Mouse (Mus musculus) erythroblast, embryonic 14.5 days (primary cell): ENCODE data around the gene Sel1l3. TPM values are rescaled to one million over a fixed set of nuclear protein-coding genes. Genes with fewer than 3 reads are reported as not detected.

Experiments
- H3K27me3 ChIP-seq: 2 replicates; pipeline ENCODE4 v1.6.1; 2012; ENCODE audit warnings: inconsistent platforms; ENCODE audit not compliant: control insufficient read depth
- H3K36me3 ChIP-seq: 2 replicates; pipeline ENCODE4 v1.6.1; 2012; ENCODE audit warnings: mild to moderate bottlenecking, inconsistent platforms; ENCODE audit not compliant: control insufficient read depth
- H3K4me1 ChIP-seq: 2 replicates; pipeline ENCODE4 v1.6.1; 2012; ENCODE audit warnings: inconsistent platforms; ENCODE audit not compliant: control insufficient read depth
- H3K4me3 ChIP-seq: replicated peaks from 2 replicates; pipeline ENCODE3; 2012; ENCODE audit warnings: moderate library complexity, mild to moderate bottlenecking, inconsistent platforms
- H3K9me3 ChIP-seq: 2 replicates; pipeline ENCODE4 v1.6.1; 2012; ENCODE audit warnings: low read length, inconsistent platforms, mixed read lengths; ENCODE audit not compliant: control insufficient read depth
- GATA1 ChIP-seq: IDR thresholded peaks from 2 replicates; pipeline ENCODE4 v1.6.1; 2012; ENCODE audit warnings: low read length, inconsistent platforms, mixed read lengths
- TAL1 ChIP-seq: IDR thresholded peaks from 3 replicates; pipeline ENCODE4 v1.6.1; 2012; ENCODE audit warnings: low read length, inconsistent platforms, mixed read lengths
- polyA plus RNA-seq: library from polyadenylated mRNA; stranded (reverse); fragments of >175 nt; gene quantifications from 2 replicates; pipeline ENCODE4 v1.2.3, GENCODE M21; 2012

Gene Sel1l3
- polyA plus RNA-seq, 1 experiment = not detected

GRCm38 (mm10) chr5:53206575-53206974, 7.2 kb downstream of the Sel1l3 start:
- no peaks in the 10 kb centered on the region for H3K9me3 ChIP-seq
- no peak overlapping the region for H3K4me3 ChIP-seq
- H3K36me3 ChIP-seq = no peaks in the 10 kb centered on the region
- peaks cover 12% of the 10 kb centered on the region for H3K27me3 ChIP-seq
- TF ChIP-seq GATA1 (no peak), TAL1 (no peak)
- no peaks in the 10 kb centered on the region for H3K4me1 ChIP-seq

- no peak for TF ChIP-seq GATA1
- no peak for TF ChIP-seq TAL1
- Histone ChIP-seq H3K27me3 (no peaks in the 10 kb centered on the region), H3K4me1 (no peaks in the 10 kb centered on the region), H3K36me3 (no peaks in the 10 kb centered on the region), H3K9me3 (no peaks in the 10 kb centered on the region), H3K4me3 (no peak overlapping the region)
Measured at GRCm38 (mm10) chr5:53202748-53203147, 11.0 kb downstream of the Sel1l3 start.

- H3K9me3 ChIP-seq = no peaks in the 10 kb centered on the region
- H3K36me3 ChIP-seq = no peaks in the 10 kb centered on the region
- H3K4me3 ChIP-seq = no peak overlapping the region
- no peaks in the 10 kb centered on the region for H3K27me3 ChIP-seq
- no peaks in the 10 kb centered on the region for H3K4me1 ChIP-seq
- TF ChIP-seq GATA1 (no peak), TAL1 (no peak)
Measured at GRCm38 (mm10) chr5:53200825-53201224, 12.9 kb downstream of the Sel1l3 start.

- Histone ChIP-seq H3K4me3 (no peak overlapping the region), H3K36me3 (no peaks in the 10 kb centered on the region), H3K4me1 (no peaks in the 10 kb centered on the region), H3K27me3 (no peaks in the 10 kb centered on the region), H3K9me3 (no peaks in the 10 kb centered on the region)
- TF ChIP-seq TAL1 = no peak
- no peak for TF ChIP-seq GATA1
Measured at GRCm38 (mm10) chr5:53198408-53198807, 15.3 kb downstream of the Sel1l3 start.

GRCm38 (mm10) chr5:53196387-53197088, 17.2 kb downstream of the Sel1l3 start:
- Histone ChIP-seq H3K9me3 (no peaks in the 10 kb centered on the region), H3K27me3 (no peaks in the 10 kb centered on the region), H3K4me3 (no peak overlapping the region), H3K36me3 (no peaks in the 10 kb centered on the region), H3K4me1 (no peaks in the 10 kb centered on the region)
- TF ChIP-seq GATA1 (no peak), TAL1 (no peak)

- TF ChIP-seq GATA1 (no peak), TAL1 (no peak)
- H3K27me3 ChIP-seq = no peaks in the 10 kb centered on the region
- no peak overlapping the region for H3K4me3 ChIP-seq
- H3K4me1 ChIP-seq = no peaks in the 10 kb centered on the region
- no peaks in the 10 kb centered on the region for H3K36me3 ChIP-seq
- H3K9me3 ChIP-seq = no peaks in the 10 kb centered on the region
Measured at GRCm38 (mm10) chr5:53194841-53195240, 18.9 kb downstream of the Sel1l3 start.

- Histone ChIP-seq H3K27me3 (no peaks in the 10 kb centered on the region), H3K9me3 (no peaks in the 10 kb centered on the region), H3K4me3 (no peak overlapping the region), H3K4me1 (no peaks in the 10 kb centered on the region), H3K36me3 (no peaks in the 10 kb centered on the region)
- TF ChIP-seq GATA1 = no peak
- TF ChIP-seq TAL1 = no peak
Measured at GRCm38 (mm10) chr5:53194421-53194820, 19.3 kb downstream of the Sel1l3 start.

GRCm38 (mm10) chr5:53193092-53194030, 20.4 kb downstream of the Sel1l3 start:
- TF ChIP-seq GATA1 (no peak), TAL1 (no peak)
- no peaks in the 10 kb centered on the region for H3K9me3 ChIP-seq
- no peaks in the 10 kb centered on the region for H3K27me3 ChIP-seq
- H3K4me3 ChIP-seq = no peak overlapping the region
- no peaks in the 10 kb centered on the region for H3K36me3 ChIP-seq
- no peaks in the 10 kb centered on the region for H3K4me1 ChIP-seq

GRCm38 (mm10) chr5:53188608-53189007, 25.1 kb downstream of the Sel1l3 start:
- Histone ChIP-seq H3K4me3 (no peak overlapping the region), H3K4me1 (no peaks in the 10 kb centered on the region), H3K36me3 (no peaks in the 10 kb centered on the region), H3K27me3 (no peaks in the 10 kb centered on the region), H3K9me3 (no peaks in the 10 kb centered on the region)
- TF ChIP-seq GATA1 = no peak
- no peak for TF ChIP-seq TAL1
